Mouse (Mus musculus) cerebellum, postnatal 10 days (tissue): ENCODE measurements around the gene Sypl2.

Source experiments
- DNase-seq, 2 experiments: peaks; one replicate each; pipeline ENCODE4 v3.0.0; 2021; ENCODE audit warnings: mixed read lengths in 2 of 2

Sypl2 gene

DNA sequence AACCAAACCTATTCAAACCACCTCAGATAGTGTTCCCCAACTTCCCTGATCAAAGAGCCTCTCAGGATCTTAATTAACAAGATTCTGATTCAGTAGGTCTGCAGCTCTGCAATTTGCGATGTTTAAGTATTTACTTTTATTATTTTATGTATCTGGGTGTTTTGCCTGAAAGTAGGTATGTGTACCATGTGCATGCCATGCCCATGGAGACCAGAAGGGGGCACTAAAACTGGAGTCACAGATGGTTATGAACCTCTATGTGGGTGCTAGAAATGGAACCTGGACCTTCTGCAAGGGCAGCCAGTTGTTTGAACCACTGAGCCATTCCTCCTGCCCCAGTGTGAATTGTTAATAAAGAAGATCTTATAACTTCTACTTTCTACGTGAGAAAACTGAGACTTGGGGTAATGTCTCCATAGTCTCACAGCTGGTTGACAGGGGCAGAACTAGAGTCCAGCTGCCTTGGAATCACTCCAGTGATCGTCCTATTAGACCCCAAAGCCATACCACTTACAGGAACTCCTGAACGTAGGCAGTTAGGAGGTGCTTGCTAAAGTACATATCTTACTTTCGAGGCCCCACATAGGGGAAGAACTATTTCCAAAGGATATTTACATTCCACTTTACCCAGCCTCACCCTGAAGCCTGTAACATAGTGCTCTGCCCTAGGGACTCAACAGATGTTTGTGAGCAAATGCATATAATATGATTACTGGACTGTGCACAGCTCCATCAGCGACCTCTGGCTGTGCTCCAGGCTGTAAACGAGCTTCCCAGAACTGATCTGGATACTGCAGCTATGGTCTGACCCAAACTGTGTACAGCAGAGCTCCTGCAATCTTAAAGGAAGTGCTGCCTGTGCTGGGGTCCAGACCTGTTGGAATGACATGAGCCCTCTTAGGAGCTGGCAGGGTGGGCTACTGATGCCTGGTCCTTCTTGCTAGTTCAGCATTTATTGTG lies 47.4 kb downstream of the Sypl2 start:
- peak in 1 of 2 experiments; percentile 11 for DNase-seq

DNA sequence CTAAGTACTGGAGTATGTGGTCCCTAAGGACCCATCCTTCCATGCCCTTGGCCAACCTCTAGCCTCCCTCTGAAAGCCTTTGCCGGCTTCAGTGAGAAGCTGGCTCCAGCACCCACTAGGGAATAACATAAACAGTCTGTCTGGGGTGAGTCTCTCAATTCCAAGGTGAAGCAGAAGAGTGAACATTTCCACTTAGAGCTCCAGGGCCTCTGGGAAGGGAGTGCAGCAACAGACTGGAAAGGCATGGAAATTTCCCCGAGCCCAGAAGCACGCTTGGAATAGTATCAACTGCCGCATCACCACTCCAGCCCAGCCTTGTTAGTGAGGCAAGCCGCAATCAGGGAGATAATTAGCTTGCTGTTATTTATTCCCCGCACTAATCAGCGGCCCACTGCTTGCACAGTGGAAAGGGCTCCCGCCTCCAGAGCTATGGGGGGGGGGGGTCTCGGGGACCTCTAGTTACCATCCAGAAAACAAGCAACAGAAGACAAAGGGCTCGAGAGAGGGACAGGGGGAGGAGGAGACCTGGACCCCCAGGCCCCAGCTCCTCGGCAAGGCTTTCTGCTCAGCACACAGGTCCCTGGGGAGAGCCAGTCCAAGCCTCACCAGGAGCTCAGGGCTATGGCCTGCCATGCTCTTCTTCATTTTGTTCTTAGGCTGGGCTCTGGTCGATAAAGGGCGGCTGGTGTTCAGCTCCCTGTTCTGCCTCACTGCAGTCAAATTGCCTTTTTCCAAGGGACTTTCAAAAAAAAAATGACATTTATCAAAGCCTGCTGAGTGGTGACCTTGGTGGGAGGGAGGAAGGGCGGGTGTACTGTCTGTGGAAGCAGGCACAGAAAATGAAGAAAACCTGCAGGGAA lies 51.5 kb downstream of the Sypl2 start:
- DNase-seq = peak; percentile 76 to 78

DNA sequence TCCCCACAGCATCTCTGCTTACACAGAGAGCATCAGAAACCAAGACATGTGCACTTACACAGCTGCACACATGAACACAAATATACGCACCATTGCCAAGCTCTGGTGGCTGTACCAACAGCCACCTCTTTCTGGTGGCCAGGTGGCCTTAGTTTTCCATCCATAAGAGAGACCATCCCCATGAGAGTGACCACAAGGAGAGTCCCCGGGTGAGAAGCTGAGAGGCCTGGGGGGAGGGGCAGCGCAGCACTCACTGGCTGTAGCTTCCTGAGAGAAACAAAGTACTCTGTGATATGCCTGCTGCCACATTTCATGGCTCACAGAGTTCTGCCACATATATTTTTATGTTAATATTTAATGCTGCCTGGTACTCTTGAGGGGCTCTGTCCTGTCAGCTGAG lies 57.2 kb downstream of the Sypl2 start:
- DNase-seq = no peak

DNA sequence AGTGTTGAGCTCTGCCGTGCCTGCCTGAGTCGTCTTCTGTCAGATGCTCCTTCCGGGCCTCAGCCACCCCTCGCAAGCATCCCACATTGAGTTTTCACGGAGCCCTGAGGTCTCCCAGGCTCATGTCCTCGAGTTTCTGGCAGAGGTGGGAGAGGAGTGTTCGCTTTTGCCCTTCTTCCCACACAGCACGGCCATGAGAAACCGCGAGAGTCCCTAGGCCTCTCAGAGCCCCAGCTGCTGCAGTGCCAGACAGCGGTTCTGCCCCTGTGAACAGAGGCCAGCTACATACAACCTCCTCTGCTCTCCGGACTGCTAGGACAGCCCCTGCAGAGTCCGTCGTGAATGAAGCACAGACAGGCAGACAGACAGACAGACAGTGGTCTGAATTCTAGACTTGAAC lies 58.9 kb downstream of the Sypl2 start:
- DNase-seq = no peak

DNA sequence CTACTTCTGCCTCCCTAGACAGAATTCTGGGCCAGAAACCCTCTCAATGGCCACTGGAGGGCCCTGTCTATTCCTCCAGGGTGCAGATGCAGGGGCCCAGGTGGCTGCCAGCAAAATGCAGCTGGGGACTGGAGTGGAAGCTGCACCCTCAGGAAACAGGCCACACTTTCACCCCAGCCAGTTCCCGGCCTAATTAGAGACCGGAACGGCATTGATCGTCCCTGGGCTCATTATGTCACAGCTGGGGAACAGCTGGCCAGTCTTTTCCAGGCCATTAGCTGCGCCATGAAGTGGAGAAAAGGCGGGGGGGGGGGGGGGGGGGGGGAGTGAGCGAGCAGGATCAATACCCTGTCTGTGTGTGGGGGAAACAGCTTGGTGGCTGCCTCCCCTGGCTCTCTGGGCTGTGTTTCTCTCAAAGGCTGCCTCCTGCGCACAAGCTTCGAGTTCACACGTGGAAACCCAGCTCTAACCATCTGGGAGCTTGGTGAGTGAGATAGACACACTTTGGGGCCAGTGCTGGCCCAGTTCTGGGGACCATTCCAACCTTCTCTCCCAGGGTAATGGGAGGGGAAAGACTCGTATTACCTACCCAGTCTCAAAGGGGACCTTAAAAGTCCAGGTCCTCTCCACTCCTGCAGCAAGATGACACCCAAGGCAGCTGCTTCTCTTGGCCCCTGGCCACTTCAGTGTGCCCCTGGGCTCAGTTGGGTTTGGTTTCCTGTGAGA lies 59.8 kb downstream of the Sypl2 start:
- DNase-seq = peak; percentile 49 to 62

DNA sequence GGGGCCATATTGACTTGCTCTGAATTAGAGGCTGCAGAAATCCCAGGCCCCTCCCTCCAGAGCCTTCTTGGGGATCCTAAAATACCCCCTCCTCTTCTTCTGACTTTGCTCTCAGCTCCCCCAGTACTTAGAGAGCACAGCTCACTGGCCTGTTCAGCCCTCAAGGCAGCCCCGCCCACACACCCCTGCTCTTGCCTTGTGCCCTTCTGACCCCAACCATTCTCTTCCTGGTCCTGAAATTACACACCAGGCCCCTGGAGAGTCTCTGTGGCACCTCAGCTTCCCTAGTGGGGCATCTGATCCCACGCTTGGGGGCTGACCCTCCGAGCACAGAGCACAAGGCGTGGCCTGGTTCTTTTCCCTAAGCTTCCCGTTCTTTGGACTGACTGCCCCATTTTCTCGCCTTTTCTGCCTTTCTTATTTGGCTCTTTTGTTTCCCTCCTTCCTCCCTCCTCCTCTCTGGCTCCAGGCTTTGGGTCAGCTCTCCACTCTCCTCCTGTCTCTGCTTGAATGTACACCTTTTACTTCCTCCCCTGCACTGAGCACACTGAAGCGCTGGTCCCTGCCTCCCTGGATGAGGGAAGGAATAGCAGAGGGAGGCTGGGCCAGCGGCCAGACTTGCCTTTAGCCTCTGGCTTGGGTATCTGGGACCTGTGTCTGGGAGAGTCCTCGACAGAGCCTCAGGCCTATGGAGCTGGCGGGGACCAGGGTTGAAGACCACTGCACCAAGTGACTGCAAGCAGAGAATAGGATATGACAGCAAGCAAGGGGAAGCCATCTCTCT lies 60.7 kb downstream of the Sypl2 start:
- peak; percentile 55 to 62 for DNase-seq

DNA sequence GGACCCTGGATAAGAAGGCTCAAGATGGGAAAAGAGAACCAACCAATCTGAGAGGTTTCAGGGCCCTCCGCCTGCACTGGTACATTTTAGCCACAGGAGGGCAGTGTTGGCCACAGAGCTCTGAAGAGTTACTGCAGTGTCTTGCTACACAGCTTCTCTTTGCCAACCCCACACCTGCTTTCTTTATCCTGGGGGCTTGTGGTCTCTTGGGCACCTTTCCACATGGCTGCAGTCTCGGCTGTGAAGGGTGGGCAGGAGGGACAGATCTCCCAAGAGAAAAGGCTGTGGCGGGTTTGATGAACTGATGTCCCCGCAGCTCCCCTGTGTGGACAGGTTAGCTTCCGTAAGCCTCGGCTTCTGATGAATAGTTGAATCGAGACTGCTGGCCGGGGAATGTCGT lies 61.6 kb downstream of the Sypl2 start:
- peak; percentile 93 to 95 for DNase-seq

DNA sequence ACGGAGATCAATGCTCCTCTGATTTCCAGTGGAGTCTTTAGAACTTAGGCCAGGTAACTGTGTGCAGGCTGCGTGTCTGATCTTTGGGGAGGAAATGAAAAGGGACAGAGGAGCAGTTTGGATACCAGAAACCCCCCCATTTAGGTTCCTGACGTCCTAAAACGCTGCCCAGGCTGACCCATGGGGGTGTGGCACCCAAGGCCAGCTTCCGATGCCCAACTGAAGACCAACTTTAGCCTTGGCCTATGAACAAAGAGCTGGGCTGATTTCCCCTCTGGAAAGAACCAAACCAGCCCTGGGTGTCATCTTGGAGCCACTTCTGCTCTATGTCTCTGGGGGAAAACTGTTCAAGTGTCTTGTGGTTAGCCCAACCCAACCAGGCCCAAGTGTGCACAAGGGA lies 62.4 kb downstream of the Sypl2 start:
- no peak for DNase-seq
